Mouse (Mus musculus): ENCODE data around the gene Il18bp. TPM values are rescaled to one million over a fixed set of nuclear protein-coding genes. Genes with fewer than 3 reads are reported as not detected.
"Not testable (repeated sequence)": the region's sequence is repeated elsewhere in the genome, so short reads cannot be mapped to it uniquely, and the experiment has no call there.

The Il18bp gene
- polyA plus RNA-seq, 1 experiment = 0.84 TPM

GRCm38 (mm10) chr7:102063891-102064290 is 45.4 kb upstream of the Il18bp start:
- TF ChIP-seq CEBPB (IDR thresholded peaks at IDR 0.05; ENCODE audit: insufficient read depth, poor library complexity, severe bottlenecking) = no peak
- no peak for TF ChIP-seq MAX (IDR thresholded peaks at IDR 0.05; ENCODE audit: low read depth)
- peak overlapping the region; percentile 81 for H3K4me3 ChIP-seq
- peak overlapping the region; percentile 85 for H3K4me2 ChIP-seq (ENCODE audit: low read depth)

DNA sequence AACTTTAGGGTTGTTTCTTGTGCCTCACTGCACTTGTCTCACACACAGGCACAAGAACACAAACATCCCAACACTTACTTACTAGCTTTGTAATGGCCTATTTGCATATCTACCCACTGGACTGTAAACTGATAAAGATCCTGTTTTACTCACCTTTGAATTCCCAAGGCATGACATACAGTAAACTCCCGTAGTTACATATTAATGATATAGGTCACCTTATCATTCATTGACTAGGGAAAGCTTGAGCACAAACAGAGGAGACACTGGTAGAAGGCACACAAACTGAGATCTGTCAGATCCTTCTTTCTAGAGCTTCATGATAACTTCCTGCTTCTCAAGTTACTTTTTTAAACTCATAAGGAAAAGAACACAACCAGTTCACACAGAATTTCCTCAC is 43.7 kb upstream of the Il18bp start:
- H3K79me2 ChIP-seq (ENCODE audit: control insufficient read depth, insufficient read depth) = peaks cover 73% of the 10 kb centered on the region
- H3K27me3 ChIP-seq (ENCODE audit: control insufficient read depth, insufficient read depth, insufficient read length) = no peaks in the 10 kb centered on the region
- H3K4me2 ChIP-seq (ENCODE audit: low read depth) = no peak overlapping the region
- H3K4me3 ChIP-seq = no peak overlapping the region
- peaks cover 20% of the 10 kb centered on the region for H3K36me3 ChIP-seq (ENCODE audit: control insufficient read depth, insufficient read depth)
- TF ChIP-seq POLR2AphosphoS2 (IDR thresholded peaks at IDR 0.05; ENCODE audit: insufficient read length, low read depth) (no peak), MYOG (IDR thresholded peaks at IDR 0.05; ENCODE audit: control insufficient read depth in 1 of 3, insufficient read depth in 1 of 3, insufficient read length in 2 of 3, low read depth in 2 of 3) (no peak), SRF (IDR thresholded peaks at IDR 0.05; ENCODE audit: control insufficient read depth, insufficient read length, low read depth) (no peak), MAX (IDR thresholded peaks at IDR 0.05; ENCODE audit: low read depth) (no peak), TCF3 (IDR thresholded peaks at IDR 0.05; ENCODE audit: insufficient read length, low read depth) (no peak), MYOD1 (IDR thresholded peaks at IDR 0.05; ENCODE audit: control insufficient read depth in 1 of 3, insufficient read length in 2 of 3, low read depth in 2 of 3) (no peak), E2F4 (IDR thresholded peaks at IDR 0.05; ENCODE audit: insufficient read depth) (no peak)
- H3ac ChIP-seq (ENCODE audit: control insufficient read depth, insufficient read length) = no peak overlapping the region

More at GRCm38 (mm10) chr7:102063891-102064290, 45.4 kb upstream of the Il18bp start:
- H3K79me2 ChIP-seq (ENCODE audit: control insufficient read depth, insufficient read depth) = peaks cover 58% of the 10 kb centered on the region
- no peaks in the 10 kb centered on the region for H3K27me3 ChIP-seq (ENCODE audit: control insufficient read depth, insufficient read depth, insufficient read length)
- no peak overlapping the region for H3ac ChIP-seq (ENCODE audit: control insufficient read depth, insufficient read length)
- H3K36me3 ChIP-seq (ENCODE audit: control insufficient read depth, insufficient read depth) = peaks cover 14% of the 10 kb centered on the region

GRCm38 (mm10) chr7:102061353-102061752 is 42.9 kb upstream of the Il18bp start:
- Histone ChIP-seq H3K4me2 (ENCODE audit: low read depth) (no peak overlapping the region), H3K79me2 (ENCODE audit: control insufficient read depth, insufficient read depth) (peaks cover 72% of the 10 kb centered on the region), H3K36me3 (ENCODE audit: control insufficient read depth, insufficient read depth) (peaks cover 20% of the 10 kb centered on the region), H3K4me3 (no peak overlapping the region), H3K27me3 (ENCODE audit: control insufficient read depth, insufficient read depth, insufficient read length) (no peaks in the 10 kb centered on the region), H3ac (ENCODE audit: control insufficient read depth, insufficient read length) (no peak overlapping the region)
- TF ChIP-seq MYOG (IDR thresholded peaks at IDR 0.05; ENCODE audit: control insufficient read depth in 1 of 3, insufficient read depth in 1 of 3, insufficient read length in 2 of 3, low read depth in 2 of 3) (no peak), TCF12 (IDR thresholded peaks at IDR 0.05; ENCODE audit: insufficient read depth, poor library complexity, severe bottlenecking) (no peak)

DNA sequence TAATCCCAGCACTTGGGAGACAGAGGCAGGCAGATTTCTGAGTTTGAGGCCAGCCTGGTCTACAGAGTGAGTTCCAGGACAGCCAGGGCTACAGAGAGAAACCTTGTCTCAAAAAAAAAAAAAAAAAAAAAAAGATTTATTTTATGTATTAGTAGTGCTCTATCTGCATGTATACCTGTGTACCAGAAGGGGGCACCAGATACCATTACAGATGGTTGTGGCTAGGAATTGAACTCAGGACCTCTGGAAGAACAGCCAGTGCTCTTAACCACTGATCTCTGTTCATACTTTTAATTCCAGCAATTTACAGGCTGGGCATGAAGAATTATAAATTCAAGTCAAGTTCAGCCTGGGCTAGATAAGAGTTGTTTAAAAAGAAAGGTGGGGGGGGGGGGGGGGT is 30.0 kb upstream of the Il18bp start:
- not testable (repeated sequence) for H3K36me3 ChIP-seq (ENCODE audit: control insufficient read depth, insufficient read depth); H3K4me3 ChIP-seq; H3K27me3 ChIP-seq (ENCODE audit: control insufficient read depth, insufficient read depth, insufficient read length); H3K4me2 ChIP-seq (ENCODE audit: low read depth); H3ac ChIP-seq (ENCODE audit: control insufficient read depth, insufficient read length)
- H3K79me2 ChIP-seq (ENCODE audit: control insufficient read depth, insufficient read depth) = peaks cover 21% of the 10 kb centered on the region

DNA sequence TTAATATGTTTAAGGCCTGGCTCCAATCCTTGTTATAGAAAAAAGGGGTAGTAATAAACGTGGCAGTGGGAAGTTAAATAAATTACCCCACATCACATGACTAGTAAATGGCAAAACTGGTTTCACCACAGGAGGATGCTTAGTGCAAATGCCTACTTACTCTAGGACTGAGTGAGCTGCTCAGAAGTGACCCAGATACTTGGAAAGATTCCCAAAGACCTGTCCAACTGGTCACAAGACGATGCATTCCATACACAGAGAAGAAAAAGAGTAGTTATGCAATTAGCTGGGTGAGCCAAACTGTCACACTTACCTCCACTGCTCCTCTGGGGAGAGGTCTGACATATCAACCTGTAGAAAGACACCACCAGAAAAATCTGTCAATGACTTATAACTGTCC is 23.8 kb upstream of the Il18bp start:
- no peak for TF ChIP-seq E2F4 (IDR thresholded peaks at IDR 0.05; ENCODE audit: insufficient read depth)
- TF ChIP-seq MYOG (IDR thresholded peaks at IDR 0.05; ENCODE audit: control insufficient read depth in 1 of 3, insufficient read depth in 1 of 3, insufficient read length in 2 of 3, low read depth in 2 of 3) = no peak
- TF ChIP-seq TCF3 (IDR thresholded peaks at IDR 0.05; ENCODE audit: insufficient read length, low read depth) = no peak
- no peak for TF ChIP-seq POLR2AphosphoS2 (IDR thresholded peaks at IDR 0.05; ENCODE audit: insufficient read length, low read depth)
- no peak for TF ChIP-seq CEBPB (IDR thresholded peaks at IDR 0.05; ENCODE audit: insufficient read depth, poor library complexity, severe bottlenecking)
- no peak for TF ChIP-seq TCF12 (IDR thresholded peaks at IDR 0.05; ENCODE audit: insufficient read depth, poor library complexity, severe bottlenecking)
- Histone ChIP-seq H3K27me3 (ENCODE audit: control insufficient read depth, insufficient read depth, insufficient read length) (no peaks in the 10 kb centered on the region), H3K79me2 (ENCODE audit: control insufficient read depth, insufficient read depth) (peaks cover 18% of the 10 kb centered on the region), H3K4me3 (no peak overlapping the region), H3K36me3 (ENCODE audit: control insufficient read depth, insufficient read depth) (peaks cover 29% of the 10 kb centered on the region), H3ac (ENCODE audit: control insufficient read depth, insufficient read length) (no peak overlapping the region), H3K4me2 (ENCODE audit: low read depth) (no peak overlapping the region)

- H3K4me2 ChIP-seq (ENCODE audit: low read depth) = peak overlapping the region; percentile 24
- H3K79me2 ChIP-seq (ENCODE audit: control insufficient read depth, insufficient read depth) = no peaks in the 10 kb centered on the region
- no peaks in the 10 kb centered on the region for H3K27me3 ChIP-seq (ENCODE audit: control insufficient read depth, insufficient read depth, insufficient read length)
- TF ChIP-seq TCF12 (IDR thresholded peaks at IDR 0.05; ENCODE audit: insufficient read depth, poor library complexity, severe bottlenecking) (no peak), MAX (IDR thresholded peaks at IDR 0.05; ENCODE audit: low read depth) (no peak), TCF3 (IDR thresholded peaks at IDR 0.05; ENCODE audit: insufficient read length, low read depth) (no peak), POLR2A (IDR thresholded peaks at IDR 0.05; ENCODE audit: insufficient read length, low read depth) (no peak), REST (IDR thresholded peaks at IDR 0.05; ENCODE audit: insufficient read depth, insufficient read length) (no peak), MYOD1 (IDR thresholded peaks at IDR 0.05; ENCODE audit: control insufficient read depth in 1 of 3, insufficient read length in 2 of 3, low read depth in 2 of 3) (no peak), POLR2AphosphoS2 (IDR thresholded peaks at IDR 0.05; ENCODE audit: insufficient read length, low read depth) (no peak), MYOG (IDR thresholded peaks at IDR 0.05; ENCODE audit: control insufficient read depth in 1 of 3, insufficient read depth in 1 of 3, insufficient read length in 2 of 3, low read depth in 2 of 3) (no peak), CEBPB (IDR thresholded peaks at IDR 0.05; ENCODE audit: insufficient read depth, poor library complexity, severe bottlenecking) (no peak), E2F4 (IDR thresholded peaks at IDR 0.05; ENCODE audit: insufficient read depth) (no peak), SRF (IDR thresholded peaks at IDR 0.05; ENCODE audit: control insufficient read depth, insufficient read length, low read depth) (no peak), USF1 (IDR thresholded peaks at IDR 0.05; ENCODE audit: low read depth) (no peak)
- no peak overlapping the region for H3K4me3 ChIP-seq
- H3K36me3 ChIP-seq (ENCODE audit: control insufficient read depth, insufficient read depth) = peaks cover 39% of the 10 kb centered on the region
- H3ac ChIP-seq (ENCODE audit: control insufficient read depth, insufficient read length) = no peak overlapping the region
Observed at GRCm38 (mm10) chr7:102037318-102037717, 18.8 kb upstream of the Il18bp start.

Measured in myocyte (in vitro differentiated cells).